Comparison of ENCODE assay signal across 22 mouse cellular contexts in the genomic region with DNA sequence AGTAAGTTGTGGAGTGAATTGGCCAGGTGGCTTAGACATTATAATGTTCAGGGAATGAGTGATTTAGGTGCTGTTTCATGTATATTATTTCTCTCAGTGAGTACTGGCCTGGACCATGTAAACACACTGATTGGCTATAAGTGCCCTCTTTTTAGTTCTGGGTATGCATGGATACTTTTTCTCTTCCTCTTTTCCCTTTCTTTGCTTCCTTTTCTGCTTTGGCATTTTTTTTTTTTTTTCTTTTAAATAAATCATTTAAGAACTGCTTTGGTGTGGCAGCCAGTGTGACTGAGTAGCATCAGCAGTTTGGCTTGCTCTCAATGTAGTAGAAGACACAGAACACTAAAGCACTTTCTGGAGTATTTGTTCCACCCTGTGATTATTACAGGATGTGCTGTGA. TPM values are rescaled to one million over a fixed set of nuclear protein-coding genes. Genes with fewer than 3 reads are reported as not detected.
DNase-seq lines count a peak whose midpoint lies in the region; TF ChIP-seq lines count a peak whose summit lies in the region.
"Had no signal": no experiment of that assay in that cellular context is flagged by ENCODE, and none has a peak within 500 bp of the region (broad histone marks: within the 10 kb centered on the region; RNA-seq: fewer than 3 reads in every experiment).

No protein-coding gene starts in this region.

- TF ChIP-seq CTCF in CH12.LX (conservative IDR thresholded peaks at IDR 0.05 in 1 of 2, IDR thresholded peaks at IDR 0.05 in 1 of 2; ENCODE audit: low read depth in 2 of 2, low read length in 2 of 2) (no peak), MEL (IDR thresholded peaks at IDR 0.05 in 2 of 3, conservative IDR thresholded peaks at IDR 0.05 in 1 of 3; ENCODE audit: control insufficient read depth in 1 of 3, insufficient read depth in 1 of 3, low read depth in 2 of 3, low read length in 3 of 3, poor library complexity in 1 of 3, severe bottlenecking in 1 of 3) (no peak)

- TF ChIP-seq EP300 in CH12.LX (IDR thresholded peaks at IDR 0.05; ENCODE audit: low read length) = no peak
- TF ChIP-seq EP300 in MEL (IDR thresholded peaks at IDR 0.05; ENCODE audit: low read depth in 1 of 2, low read length in 2 of 2) = no peak

- no peak for TF ChIP-seq POLR2A in CH12.LX (IDR thresholded peaks at IDR 0.05; ENCODE audit: low read depth, low read length)
- no peak for TF ChIP-seq POLR2A in MEL (IDR thresholded peaks at IDR 0.05; ENCODE audit: control insufficient read depth in 1 of 2, insufficient read depth in 1 of 2, low read depth in 1 of 2, low read length in 2 of 2, poor library complexity in 1 of 2)

- no peak overlapping the region for H3K9ac ChIP-seq in CH12.LX (ENCODE audit: insufficient read depth, low read depth)
- no peak overlapping the region for H3K9ac ChIP-seq in MEL (ENCODE audit: control insufficient read depth, low read depth, low read length, poor library complexity, severe bottlenecking)

- no peak overlapping the region for H3K4me2 ChIP-seq in CH12.LX (ENCODE audit: insufficient read depth, low read depth, poor library complexity, severe bottlenecking)

- peaks cover 6 to 43% of the 10 kb centered on the region in 2 experiments; a peak in 3 of 4 replicates for H3K4me1 ChIP-seq in CH12.LX (ENCODE audit: control insufficient read depth in 1 of 2, insufficient read depth in 2 of 2)
- peaks cover 2 to 8% of the 10 kb centered on the region in 2 experiments; a peak in 3 of 4 replicates for H3K4me1 ChIP-seq in MEL (ENCODE audit: control insufficient read depth in 1 of 2, insufficient read depth in 2 of 2, low read length in 2 of 2)
- peaks cover 16% of the 10 kb centered on the region for H3K4me1 ChIP-seq in midbrain, embryonic 10.5 days

- H3K79me2 ChIP-seq in CH12.LX (replicated peaks; ENCODE audit: control insufficient read depth, extremely low read depth, insufficient read depth, poor library complexity, severe bottlenecking) (peaks cover 64% of the 10 kb centered on the region), MEL (ENCODE audit: control insufficient read depth, insufficient read depth, low read length, poor library complexity) (peaks cover 58% of the 10 kb centered on the region)

- DNase-seq in A20 (ENCODE audit: low read depth, low spot score) (peak; percentile 40), CH12.LX (ENCODE audit: extremely low read depth) (peak; percentile 16), MEL (ENCODE audit: low read depth, low spot score) (no peak)
- DNase-seq in splenic B cell, adult 2 months (ENCODE audit: low read depth, low spot score) = peak; percentile 54
- DNase-seq in midbrain, embryonic 10.5 days (ENCODE audit: low spot score) = no peak
- DNase-seq in testis, postnatal 14 days (ENCODE audit: low spot score) = no peak
- DNase-seq in embryo, embryonic 9.5 days (ENCODE audit: extremely low spot score) = no peak
- no peak for DNase-seq in cerebellum, adult 9-11 months
- DNase-seq: adrenal gland, adult 2 months; adrenal gland, adult 8-10 months; adrenal gland, postnatal 10 days; adrenal gland, postnatal 14 days; adrenal gland, postnatal 25 days; adrenal gland, postnatal 36 days; B cell, adult 2 months; cerebellum, adult 11 months; cerebellum, adult 11-12 months; cerebellum, adult 18-20 months; cerebellum, adult 2 months; cerebellum, adult 8-10 months had no signal

- H3K36me3 ChIP-seq in CH12.LX (replicated peaks in 1 of 2; ENCODE audit: control insufficient read depth in 1 of 2, insufficient read depth in 1 of 2, low read length in 1 of 2) = peaks cover 3 to 26% of the 10 kb centered on the region in 2 experiments
- H3K36me3 ChIP-seq in MEL (ENCODE audit: control insufficient read depth in 1 of 2, insufficient read depth in 2 of 2, low read length in 2 of 2) = peaks cover 8 to 30% of the 10 kb centered on the region in 2 experiments
- no peaks in the 10 kb centered on the region for H3K36me3 ChIP-seq in splenic B cell, adult 2 months (ENCODE audit: control insufficient read depth, insufficient read depth, low read length, poor library complexity, severe bottlenecking)
- peaks cover 51% of the 10 kb centered on the region for H3K36me3 ChIP-seq in midbrain, embryonic 10.5 days

- in situ Hi-C loops in CH12.LX (cut with MboI; ENCODE audit: low pct_ligation_motif_present, low pct_unique_long_range_greater_than_20kb, low sequenced_read_pairs) = no loop called here

- H3K4me3 ChIP-seq in CH12.LX (replicated peaks in 1 of 3; ENCODE audit: low read depth in 2 of 3, low read length in 2 of 3, poor library complexity in 1 of 3) (no peak overlapping the region), MEL (ENCODE audit: control insufficient read depth in 1 of 2, insufficient read depth in 1 of 2, low read depth in 2 of 2, low read length in 2 of 2) (no peak overlapping the region)
- no peak overlapping the region for H3K4me3 ChIP-seq in midbrain, embryonic 10.5 days

- TF ChIP-seq RAD21 in CH12.LX (IDR thresholded peaks at IDR 0.05; ENCODE audit: low read depth, low read length) = no peak
- TF ChIP-seq RAD21 in MEL (IDR thresholded peaks at IDR 0.05; ENCODE audit: low read depth, low read length) = no peak

- dilution Hi-C loops in CH12.LX (cut with MboI; ENCODE audit: extremely low pct_ligation_motif_present, extremely low pct_unique_long_range_greater_than_20kb, low sequenced_read_pairs) = no loop called here

- H3K9me3 ChIP-seq in CH12.LX (replicated peaks; ENCODE audit: low read length) (no peaks in the 10 kb centered on the region), MEL (replicated peaks; ENCODE audit: insufficient read depth, low read length) (no peaks in the 10 kb centered on the region)
- no peaks in the 10 kb centered on the region for H3K9me3 ChIP-seq in midbrain, embryonic 10.5 days (replicated peaks)
- H3K9me3 ChIP-seq: G1E had no signal

- H3K27me3 ChIP-seq in CH12.LX (replicated peaks) (no peaks in the 10 kb centered on the region), MEL (ENCODE audit: control insufficient read depth in 1 of 2, insufficient read depth in 2 of 2, low read length in 2 of 2) (no peaks in the 10 kb centered on the region)
- no peaks in the 10 kb centered on the region for H3K27me3 ChIP-seq in splenic B cell, adult 2 months (ENCODE audit: control insufficient read depth, insufficient read depth, low read length, poor library complexity, severe bottlenecking)
- no peaks in the 10 kb centered on the region for H3K27me3 ChIP-seq in midbrain, embryonic 10.5 days (ENCODE audit: low read depth, poor library complexity, severe bottlenecking)
- H3K27me3 ChIP-seq: Patski had no signal

- no peak overlapping the region for H3K27ac ChIP-seq in CH12.LX (ENCODE audit: insufficient read depth, low read depth)
- H3K27ac ChIP-seq in MEL (ENCODE audit: control insufficient read depth, low read depth, low read length) = no peak overlapping the region
- no peak overlapping the region for H3K27ac ChIP-seq in midbrain, embryonic 10.5 days (replicated peaks)

TF ChIP-seq in CH12.LX, 34 proteins besides CTCF, POLR2A, EP300 and RAD21:
- TF ChIP-seq ZNF384 (IDR thresholded peaks at IDR 0.05; ENCODE audit: low read depth, low read length) (peak; percentile 84), ETS1 (conservative IDR thresholded peaks at IDR 0.05; ENCODE audit: low read depth, low read length) (no peak), MAZ (IDR thresholded peaks at IDR 0.05; ENCODE audit: low read depth, low read length) (no peak), MAFK (IDR thresholded peaks at IDR 0.05; ENCODE audit: insufficient replicate concordance, low read length) (no peak), ZKSCAN1 (IDR thresholded peaks at IDR 0.05; ENCODE audit: borderline replicate concordance, low read depth, low read length) (no peak), CHD2 (IDR thresholded peaks at IDR 0.05; ENCODE audit: low read length) (no peak), JUN (IDR thresholded peaks at IDR 0.05; ENCODE audit: insufficient read depth, low read depth, low read length) (no peak)

TF ChIP-seq in MEL, 35 proteins besides CTCF, POLR2A, EP300 and RAD21:
- no peak for TF ChIP-seq SMC3 (IDR thresholded peaks at IDR 0.05; ENCODE audit: low read depth, low read length)
- peak; percentile 49; the same call in 1 of the 2 replicates for TF ChIP-seq ZNF384 (IDR thresholded peaks at IDR 0.05; ENCODE audit: low read depth, low read length)
TF ChIP-seq in MEL: peak in this region for 1.

RNA-seq across cellular contexts. Expression of a gene that starts 4.7 kb away (rescaled TPM):
- 21.6 and 21.9 TPM in 2 replicates for total RNA-seq in CH12.LX (2012; rRNA removed)
- 48.7 and 53.8 TPM in 2 replicates for total RNA-seq in CH12.LX (2014; rRNA removed)
- polyA plus RNA-seq in CH12.LX (2012; ENCODE audit: insufficient read length, low read depth) = 27.5 and 38.0 TPM in 2 replicates
- 23.3 and 25.1 TPM in 2 replicates for total RNA-seq in MEL (2012; rRNA removed)
- 10 to 100 TPM in 1 of 2 experiments, not detected in 1; 31.3 TPM for polyA plus RNA-seq in MEL (2012; ENCODE audit: insufficient read depth in 1 of 2, insufficient read length in 2 of 2, low read depth in 1 of 2, low replicate concordance in 2 of 2, missing spikeins in 1 of 2)
- 58.7 and 67.4 TPM in 2 replicates for polyA plus RNA-seq in midbrain, embryonic 10.5 days (2016; fragmentation: Nextera tagmentation; extraction: Ambion mirVana)

RNA-seq across cellular contexts. Expression of a gene that starts 5.0 kb away (rescaled TPM):
- total RNA-seq in CH12.LX (2012; rRNA removed) (9.7 and 9.9 TPM in 2 replicates), CH12.LX (2014; rRNA removed) (9.2 and 12.1 TPM in 2 replicates), MEL (2012; rRNA removed) (8.0 and 8.5 TPM in 2 replicates)
- polyA plus RNA-seq in CH12.LX (2012; ENCODE audit: insufficient read length, low read depth) (16.4 and 17.1 TPM in 2 replicates), MEL (2012; ENCODE audit: insufficient read depth in 1 of 2, insufficient read length in 2 of 2, low read depth in 1 of 2, low replicate concordance in 2 of 2, missing spikeins in 1 of 2) (10 to 100 TPM; 13.0 to 24.8 TPM)
- polyA plus RNA-seq in midbrain, embryonic 10.5 days (2016; fragmentation: Nextera tagmentation; extraction: Ambion mirVana) = 63.3 and 77.4 TPM in 2 replicates

RNA-seq across cellular contexts. Expression of a gene that starts 28.6 kb away (rescaled TPM):
- total RNA-seq in CH12.LX (2012; rRNA removed) (26.5 and 27.2 TPM in 2 replicates), CH12.LX (2014; rRNA removed) (82.1 and 86.4 TPM in 2 replicates), MEL (2012; rRNA removed) (35.3 and 36.8 TPM in 2 replicates)
- polyA plus RNA-seq in CH12.LX (2012; ENCODE audit: insufficient read length, low read depth) (49.7 and 54.4 TPM in 2 replicates), MEL (2012; ENCODE audit: insufficient read depth in 1 of 2, insufficient read length in 2 of 2, low read depth in 1 of 2, low replicate concordance in 2 of 2, missing spikeins in 1 of 2) (10 to 100 TPM in 1 of 2 experiments, not detected in 1; 56.9 TPM)
- polyA plus RNA-seq in midbrain, embryonic 10.5 days (2016; fragmentation: Nextera tagmentation; extraction: Ambion mirVana) = 50.9 and 65.6 TPM in 2 replicates

Comparison
In these comparisons a context has a peak if more than half of its experiments do, and no peak if none do; other contexts are left out.
1. DNase-seq: peak in A20 (single experiment), CH12.LX (single experiment) and splenic B cell, adult 2 months (single experiment); none in MEL (single experiment), midbrain, embryonic 10.5 days (single experiment), testis, postnatal 14 days (single experiment), embryo, embryonic 9.5 days (single experiment) and cerebellum, adult 9-11 months (single experiment).